Mouse (Mus musculus): ENCODE results near the gene Dgkq. TPM values are rescaled to one million over a fixed set of nuclear protein-coding genes. Genes with fewer than 3 reads are reported as not detected.

Gene Dgkq
- polyA plus RNA-seq (2016; fragmentation: Nextera tagmentation; extraction: Ambion mirVana) = 19.8 and 23.5 TPM in 2 replicates

DNA sequence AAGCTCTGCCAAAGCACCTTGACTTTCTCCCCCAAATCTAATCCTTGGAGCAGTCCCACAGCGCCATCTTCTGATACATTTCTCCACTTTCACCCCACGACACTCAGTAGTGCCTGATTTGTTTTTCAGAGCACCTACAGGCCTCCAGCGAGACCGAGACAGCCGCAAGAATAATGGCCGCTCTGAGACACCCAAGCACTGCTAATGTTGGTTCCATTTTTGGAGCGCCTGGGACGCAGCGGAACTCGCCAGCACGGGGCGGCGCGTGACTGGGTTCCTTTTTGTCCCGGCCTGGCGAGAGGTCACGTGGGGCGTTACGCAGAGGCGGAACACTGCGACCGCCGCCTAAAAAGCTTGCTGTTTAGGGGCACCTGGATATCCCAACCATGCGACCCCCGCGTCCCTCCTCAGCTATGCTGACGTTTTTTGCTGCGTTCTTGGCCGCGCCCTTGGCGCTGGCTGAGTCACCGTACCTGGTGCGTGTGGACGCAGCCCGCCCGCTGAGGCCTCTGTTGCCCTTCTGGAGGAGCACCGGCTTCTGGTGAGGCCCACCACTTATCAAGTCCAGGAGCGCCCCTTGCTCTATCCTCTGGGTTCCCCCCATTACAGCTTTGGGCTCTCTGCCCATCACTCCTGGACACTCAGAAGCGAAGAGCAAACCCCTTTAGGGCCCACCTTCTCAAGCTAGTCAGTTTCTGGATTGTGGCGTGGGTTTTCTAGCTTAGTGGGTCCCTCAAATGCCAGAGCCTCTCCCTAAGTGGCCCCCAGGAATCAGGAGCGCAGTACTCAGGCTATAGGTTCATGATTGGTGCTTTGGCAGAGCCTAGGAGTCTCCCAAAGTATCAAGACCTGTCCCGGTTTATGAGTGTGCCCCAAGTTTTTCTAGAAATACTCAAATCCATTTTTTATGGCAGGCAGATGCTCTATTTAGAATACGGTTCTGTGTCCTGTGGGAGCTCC is at the start of gene Dgkq:
TSS of gene Dgkq (minus strand) at position 696 of the 960 bp plus-strand sequence.
- Histone ChIP-seq H3K4me2 (replicated peaks) (peak within 1 kb of the TSS; percentile 74), H3K27me3 (replicated peaks) (no peaks in the 10 kb centered on the region), H3K9ac (peak within 1 kb of the TSS; percentile 67), H3K9me3 (no peaks in the 10 kb centered on the region), H3K4me1 (peaks cover 15% of the 10 kb centered on the region), H3K27ac (peak within 1 kb of the TSS; percentile 57), H3K36me3 (peaks cover 11% of the 10 kb centered on the region), H3K4me3 (peak within 1 kb of the TSS; percentile 50)
- 7% methylated on average over 43 of the region's 43 CpGs for WGBS
- peak; percentile 88 for ATAC-seq (ENCODE audit: low FRiP score, low read depth)

DNA sequence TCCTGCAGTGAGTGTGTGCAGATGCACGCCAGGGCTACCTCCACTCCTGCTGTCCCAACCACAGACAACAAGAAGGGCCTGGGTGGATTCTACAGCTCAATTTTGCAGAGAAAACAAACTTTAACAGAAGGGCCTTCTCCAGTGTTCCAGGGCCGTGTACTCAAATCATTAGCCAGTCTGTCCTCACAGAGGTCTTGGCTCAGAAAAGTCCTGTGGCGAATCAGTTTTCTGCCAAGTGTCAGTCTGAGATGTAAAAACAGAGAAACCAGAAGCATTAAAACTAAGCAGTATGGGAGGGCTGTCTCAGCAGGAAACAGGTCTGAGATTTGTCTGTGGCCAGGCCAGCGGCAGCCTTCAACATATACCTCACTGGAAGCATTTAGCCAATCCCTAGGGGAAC is 48.6 kb upstream of the Dgkq start:
- no peak for ATAC-seq (ENCODE audit: low FRiP score, low read depth)
- H3K36me3 ChIP-seq = no peaks in the 10 kb centered on the region
- H3K4me3 ChIP-seq = no peak overlapping the region
- no peak overlapping the region for H3K4me2 ChIP-seq (replicated peaks)
- H3K9me3 ChIP-seq = no peaks in the 10 kb centered on the region
- 0 out of 2 replicates have a peak overlapping the region, but pooled peaks have one; percentile 9 for H3K9ac ChIP-seq
- no peaks in the 10 kb centered on the region for H3K27me3 ChIP-seq (replicated peaks)
- 34% methylated on average over 4 of the region's 4 CpGs for WGBS
- no peak overlapping the region for H3K27ac ChIP-seq
- peaks cover 10% of the 10 kb centered on the region for H3K4me1 ChIP-seq

DNA sequence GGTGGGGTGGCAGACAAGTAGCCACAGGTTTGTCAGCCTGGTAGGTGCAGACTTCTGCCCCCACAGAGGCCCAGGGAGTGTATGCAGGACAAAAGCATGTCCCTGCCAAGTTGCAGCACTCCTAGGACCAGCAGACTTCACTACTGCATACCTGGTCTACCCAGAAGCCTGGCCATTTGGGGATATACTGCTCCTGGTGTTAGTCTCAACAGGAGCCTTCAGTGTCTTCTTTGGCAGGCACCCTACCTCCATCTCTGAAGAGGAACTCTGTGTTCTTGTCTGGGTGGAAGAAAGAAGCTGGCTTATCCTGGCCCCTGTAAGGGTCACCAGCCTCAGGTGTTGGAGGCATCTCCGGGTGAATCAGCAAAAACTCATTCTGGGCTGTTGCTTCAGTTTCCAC is 46.5 kb upstream of the Dgkq start:
- WGBS = 77% methylated on average over 1 of the region's 1 CpGs
- Histone ChIP-seq H3K9me3 (no peaks in the 10 kb centered on the region), H3K27ac (no peak overlapping the region), H3K9ac (no peak overlapping the region), H3K36me3 (no peaks in the 10 kb centered on the region), H3K4me3 (no peak overlapping the region), H3K4me1 (peaks cover 10% of the 10 kb centered on the region), H3K27me3 (replicated peaks) (no peaks in the 10 kb centered on the region), H3K4me2 (replicated peaks) (no peak overlapping the region)
- no peak for ATAC-seq (ENCODE audit: low FRiP score, low read depth)

DNA sequence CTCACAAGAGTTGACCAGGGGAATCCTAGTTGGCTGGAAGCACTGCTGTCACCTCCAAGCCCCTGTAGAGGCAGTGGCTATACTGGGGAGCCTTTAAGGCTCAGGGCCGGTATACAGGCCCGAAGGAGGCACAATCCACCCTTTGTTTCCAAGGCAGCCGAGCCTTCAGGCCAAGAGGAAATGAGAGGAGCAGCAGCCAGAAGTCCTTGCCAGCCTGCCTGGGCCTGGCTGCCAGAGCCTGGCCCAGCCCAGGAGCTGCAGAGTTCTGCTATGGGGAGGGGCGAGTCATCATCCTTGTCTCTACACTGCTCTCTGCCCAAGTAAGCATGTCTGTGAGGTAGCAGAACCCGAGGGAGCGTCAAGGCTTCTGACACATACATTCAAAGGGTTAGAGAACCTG is 44.7 kb upstream of the Dgkq start:
- 56% methylated on average over 6 of the region's 6 CpGs for WGBS
- no peaks in the 10 kb centered on the region for H3K27me3 ChIP-seq (replicated peaks)
- H3K4me1 ChIP-seq = peaks cover 10% of the 10 kb centered on the region
- ATAC-seq (ENCODE audit: low FRiP score, low read depth) = no peak
- H3K4me3 ChIP-seq = no peak overlapping the region
- no peak overlapping the region for H3K27ac ChIP-seq
- H3K9me3 ChIP-seq = no peaks in the 10 kb centered on the region
- H3K4me2 ChIP-seq (replicated peaks) = no peak overlapping the region
- H3K9ac ChIP-seq = no peak overlapping the region
- no peaks in the 10 kb centered on the region for H3K36me3 ChIP-seq

DNA sequence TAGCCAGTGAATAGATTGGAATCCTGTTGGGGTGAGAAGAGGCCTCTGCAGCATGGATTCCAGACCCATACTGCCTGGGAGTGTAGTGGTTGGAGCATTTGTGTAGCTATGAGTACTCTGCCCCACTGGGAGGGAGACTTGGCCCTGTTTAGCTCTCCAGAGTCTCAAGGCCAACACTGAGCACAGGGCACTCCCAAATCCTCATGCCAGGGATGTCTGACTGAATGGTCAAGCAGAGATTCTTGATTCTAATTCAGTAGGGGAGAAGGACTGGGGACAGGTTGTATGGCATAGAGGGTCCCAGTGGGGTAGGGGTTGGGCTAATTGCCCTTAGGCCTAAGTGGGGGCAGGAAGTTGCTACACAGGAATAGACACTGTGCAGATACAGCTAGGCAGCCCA is 44.2 kb upstream of the Dgkq start:
- Histone ChIP-seq H3K27me3 (replicated peaks) (no peaks in the 10 kb centered on the region), H3K4me3 (no peak overlapping the region), H3K9me3 (no peaks in the 10 kb centered on the region), H3K4me2 (replicated peaks) (no peak overlapping the region), H3K36me3 (no peaks in the 10 kb centered on the region), H3K27ac (no peak overlapping the region), H3K9ac (no peak overlapping the region), H3K4me1 (peaks cover 10% of the 10 kb centered on the region)
- ATAC-seq (ENCODE audit: low FRiP score, low read depth) = no peak

DNA sequence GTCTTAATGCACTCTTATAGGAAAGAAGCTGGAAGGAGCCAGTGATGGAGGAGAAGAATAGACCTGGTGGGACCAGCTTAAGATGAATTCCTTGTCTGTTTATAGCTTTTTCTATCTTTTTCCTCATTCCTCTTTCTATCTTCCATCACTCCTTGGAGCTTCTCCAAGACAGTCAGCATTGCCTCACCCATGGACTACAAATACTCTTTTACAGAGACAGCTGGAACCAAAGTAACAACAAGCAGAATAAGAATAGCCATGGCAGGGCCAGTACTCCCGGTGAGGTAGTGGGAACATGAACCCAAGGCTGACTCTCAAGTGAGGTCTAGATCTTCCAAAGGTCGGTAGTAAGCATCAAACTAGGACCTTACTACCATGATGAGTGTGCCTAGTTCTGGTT is 43.6 kb upstream of the Dgkq start:
- H3K4me1 ChIP-seq = peaks cover 9% of the 10 kb centered on the region
- H3K9me3 ChIP-seq = no peaks in the 10 kb centered on the region
- 90% methylated on average over 2 of the region's 2 CpGs for WGBS

DNA sequence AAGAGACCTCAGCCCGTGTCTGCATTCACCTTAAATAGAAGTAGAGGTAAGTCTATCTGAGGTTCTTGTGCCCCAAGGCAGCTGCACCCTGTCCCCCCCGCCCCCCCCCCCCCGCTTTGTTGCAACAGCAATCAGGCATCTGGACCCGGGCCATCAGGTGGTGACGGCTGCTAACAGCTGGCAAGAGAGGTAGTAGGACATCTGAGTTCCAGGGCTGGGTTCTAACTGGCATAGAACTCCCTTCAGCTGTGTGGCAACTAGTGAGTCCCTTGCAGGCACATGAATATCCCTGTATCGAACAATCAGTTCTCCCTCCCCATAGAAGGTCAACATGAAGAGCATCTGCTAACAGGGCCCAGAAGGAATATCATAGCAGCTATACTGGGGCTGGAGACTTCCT is 42.5 kb upstream of the Dgkq start:
- no peaks in the 10 kb centered on the region; the same call in 1 of the 2 replicates for H3K36me3 ChIP-seq

More for the DNA sequence above, 43.6 kb upstream of the Dgkq start:
- Histone ChIP-seq H3K27me3 (replicated peaks) (no peaks in the 10 kb centered on the region), H3K36me3 (no peaks in the 10 kb centered on the region), H3K27ac (no peak overlapping the region), H3K4me2 (replicated peaks) (no peak overlapping the region), H3K9ac (no peak overlapping the region), H3K4me3 (no peak overlapping the region)
- ATAC-seq (ENCODE audit: low FRiP score, low read depth) = no peak

DNA sequence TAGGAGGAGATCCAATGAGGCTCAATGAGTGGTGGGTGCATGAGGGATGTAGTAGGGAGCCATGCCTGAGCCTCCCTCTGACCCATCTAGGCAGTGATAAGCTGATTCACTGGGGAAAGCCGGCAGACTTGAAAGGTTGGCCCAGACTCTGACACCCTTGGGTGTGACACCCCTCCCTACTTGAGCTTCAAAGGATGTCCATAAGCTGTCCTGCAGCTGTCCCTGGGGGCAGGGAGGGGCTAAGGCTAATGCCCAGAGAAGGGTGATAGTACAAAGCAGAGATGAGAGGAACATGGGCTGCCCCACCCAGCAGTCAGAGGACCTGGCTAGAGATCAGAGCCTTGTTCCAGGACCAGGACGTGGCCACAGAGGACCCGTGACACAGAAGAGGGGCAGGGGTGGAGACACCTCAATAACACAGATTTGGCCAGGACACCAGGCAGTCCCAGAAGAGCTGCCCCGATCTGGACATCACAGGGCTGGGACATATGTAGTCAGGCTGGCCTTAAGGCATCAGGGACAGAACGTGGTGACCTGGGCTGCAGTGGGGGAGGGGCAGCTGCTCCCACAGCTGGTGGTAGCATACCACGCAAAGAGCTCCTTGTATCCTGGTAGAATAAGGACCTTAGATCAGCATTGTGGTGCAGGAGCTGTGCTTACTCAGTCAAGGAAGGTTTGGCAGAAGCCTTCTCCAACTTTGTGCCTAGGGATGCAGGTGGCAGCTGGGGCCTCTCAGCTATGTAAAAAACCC is 39.7 kb upstream of the Dgkq start:
- Histone ChIP-seq H3K27me3 (replicated peaks) (no peaks in the 10 kb centered on the region), H3K36me3 (peaks cover 22% of the 10 kb centered on the region), H3K9me3 (no peaks in the 10 kb centered on the region), H3K27ac (no peak overlapping the region), H3K4me3 (no peak overlapping the region), H3K4me1 (peaks cover 3% of the 10 kb centered on the region; the same call in 1 of the 2 replicates), H3K9ac (no peak overlapping the region), H3K4me2 (replicated peaks) (no peak overlapping the region)
- ATAC-seq (ENCODE audit: low FRiP score, low read depth) = 0 out of 2 replicates have a peak, but pooled peaks have one; percentile 12
- WGBS = 65% methylated on average over 6 of the region's 6 CpGs

More for the DNA sequence above, 42.5 kb upstream of the Dgkq start:
- Histone ChIP-seq H3K9ac (no peak overlapping the region), H3K4me3 (no peak overlapping the region), H3K4me1 (peaks cover 5% of the 10 kb centered on the region; the same call in 1 of the 2 replicates), H3K27me3 (replicated peaks) (no peaks in the 10 kb centered on the region), H3K27ac (no peak overlapping the region), H3K9me3 (no peaks in the 10 kb centered on the region), H3K4me2 (replicated peaks) (no peak overlapping the region)
- ATAC-seq (ENCODE audit: low FRiP score, low read depth) = no peak
- 86% methylated on average over 6 of the region's 6 CpGs for WGBS

DNA sequence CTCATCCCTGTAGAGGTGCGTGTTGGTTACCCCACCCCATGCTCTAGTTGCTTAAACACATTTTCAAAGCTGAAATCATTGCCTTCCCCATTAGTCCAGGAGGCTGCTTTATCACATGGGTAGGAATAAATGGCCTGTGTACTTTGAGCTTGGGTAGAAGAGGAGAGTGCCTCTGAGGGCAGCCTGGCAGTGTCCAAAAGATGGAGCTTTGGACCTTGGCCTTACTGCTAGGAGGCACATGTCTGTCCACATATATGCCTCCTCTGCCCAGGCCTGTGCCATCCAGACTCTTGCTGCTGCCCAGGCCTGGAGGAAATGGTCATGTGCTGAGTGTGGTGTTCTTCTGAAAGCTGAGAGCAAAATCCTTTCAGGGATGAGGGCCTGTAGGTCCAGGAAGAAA is 38.9 kb upstream of the Dgkq start:
- no peak overlapping the region for H3K27ac ChIP-seq
- no peaks in the 10 kb centered on the region for H3K9me3 ChIP-seq
- H3K36me3 ChIP-seq = peaks cover 22% of the 10 kb centered on the region
- H3K4me1 ChIP-seq = no peaks in the 10 kb centered on the region
- no peak for ATAC-seq (ENCODE audit: low FRiP score, low read depth)
- H3K4me3 ChIP-seq = no peak overlapping the region
- 95% methylated on average over 1 of the region's 1 CpGs for WGBS
- H3K4me2 ChIP-seq (replicated peaks) = no peak overlapping the region
- no peaks in the 10 kb centered on the region for H3K27me3 ChIP-seq (replicated peaks)
- no peak overlapping the region for H3K9ac ChIP-seq

DNA sequence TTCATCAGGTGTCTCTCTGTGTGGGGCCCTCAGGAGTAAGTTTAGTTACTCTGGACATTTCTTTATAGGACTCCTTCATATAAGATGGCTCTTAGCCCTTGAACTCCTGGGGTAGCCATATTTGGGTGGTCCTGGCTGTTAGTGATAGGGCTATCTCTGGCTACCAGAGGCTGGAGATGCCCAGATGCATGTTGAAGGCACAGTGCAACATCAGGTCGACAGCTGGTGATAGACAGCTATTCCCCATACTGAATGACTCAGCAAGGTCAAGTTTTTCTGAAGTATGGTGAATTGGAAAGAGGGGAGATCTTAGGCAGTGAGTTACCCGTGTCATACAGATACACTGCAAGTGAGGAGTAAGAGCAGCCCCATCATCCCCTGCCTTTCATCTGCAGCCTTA is 38.3 kb upstream of the Dgkq start:
- H3K27ac ChIP-seq = no peak overlapping the region
- 88% methylated on average over 2 of the region's 2 CpGs for WGBS
- H3K9ac ChIP-seq = no peak overlapping the region
- no peak overlapping the region for H3K4me2 ChIP-seq (replicated peaks)
- peaks cover 22% of the 10 kb centered on the region for H3K36me3 ChIP-seq
- H3K27me3 ChIP-seq (replicated peaks) = no peaks in the 10 kb centered on the region
- ATAC-seq (ENCODE audit: low FRiP score, low read depth) = no peak
- H3K4me1 ChIP-seq = no peaks in the 10 kb centered on the region
- no peak overlapping the region for H3K4me3 ChIP-seq
- no peaks in the 10 kb centered on the region for H3K9me3 ChIP-seq

DNA sequence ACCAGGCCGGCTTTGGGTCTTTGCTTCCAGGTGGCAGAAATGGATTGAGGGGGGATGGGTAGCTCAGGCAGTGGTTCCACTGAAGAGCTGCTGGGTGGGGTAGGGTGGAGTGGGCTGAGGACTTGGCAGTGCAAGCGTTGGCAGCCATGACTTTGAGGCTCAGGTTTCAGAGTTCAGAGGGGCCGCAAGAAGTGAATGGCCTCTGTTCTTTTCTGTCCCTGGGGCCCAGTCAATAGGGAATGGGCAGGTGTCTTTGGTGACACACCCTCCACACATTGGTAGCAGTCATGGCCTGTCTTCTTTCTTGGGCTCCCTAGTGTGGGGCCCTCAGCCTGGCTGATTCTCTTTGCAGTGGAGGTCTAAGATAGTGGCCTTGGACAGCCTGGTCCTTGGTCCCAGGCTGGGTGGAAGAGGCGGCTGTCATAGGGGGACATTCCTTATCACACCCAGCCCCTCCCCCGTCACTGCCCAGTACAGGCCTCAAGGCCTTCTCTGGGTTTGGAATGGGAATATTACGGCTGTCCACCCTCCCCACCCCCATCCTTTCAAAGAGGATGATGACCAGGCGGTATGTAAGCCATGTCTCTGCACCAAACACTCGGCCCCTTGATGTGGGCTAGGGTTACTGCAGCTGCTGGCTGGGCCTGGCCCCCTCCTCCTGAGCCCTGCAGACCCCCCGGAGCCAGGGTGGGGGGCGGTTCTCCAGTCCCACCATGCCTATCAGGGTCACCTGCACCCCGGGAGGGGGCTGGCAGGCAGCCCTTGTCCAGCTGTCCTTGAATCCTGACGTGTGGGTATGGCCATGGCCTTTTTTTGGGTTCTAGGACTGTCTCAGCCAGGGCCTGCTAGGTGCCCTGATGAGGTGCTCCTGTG is 34.5 kb upstream of the Dgkq start:
- H3K27me3 ChIP-seq (replicated peaks) = no peaks in the 10 kb centered on the region
- H3K4me1 ChIP-seq = peaks cover 9% of the 10 kb centered on the region
- WGBS = 84% methylated on average over 12 of the region's 12 CpGs
- no peaks in the 10 kb centered on the region for H3K9me3 ChIP-seq
- no peak overlapping the region for H3K4me3 ChIP-seq
- peaks cover 22% of the 10 kb centered on the region for H3K36me3 ChIP-seq
- ATAC-seq (ENCODE audit: low FRiP score, low read depth) = no peak
- no peak overlapping the region for H3K27ac ChIP-seq
- H3K9ac ChIP-seq = no peak overlapping the region
- no peak overlapping the region for H3K4me2 ChIP-seq (replicated peaks)
